Mouse (Mus musculus) olfactory bulb, adult 2 months (tissue): ENCODE data around the gene Cyb5rl.

Experiments
- CTCF ChIP-seq: fragments of 200-500 bp; IDR thresholded peaks from 2 replicates; pipeline ENCODE4 v1.5.1; 2012; ENCODE audit warnings: low read depth, mild to moderate bottlenecking, low read length, moderate library complexity; ENCODE audit not compliant: insufficient read depth
- POLR2A ChIP-seq: fragments of 200-500 bp; IDR thresholded peaks from 2 replicates; pipeline ENCODE4 v1.6.1; 2012; ENCODE audit warnings: mild to moderate bottlenecking, low read depth, low read length, moderate library complexity; ENCODE audit not compliant: insufficient read depth

DNA sequence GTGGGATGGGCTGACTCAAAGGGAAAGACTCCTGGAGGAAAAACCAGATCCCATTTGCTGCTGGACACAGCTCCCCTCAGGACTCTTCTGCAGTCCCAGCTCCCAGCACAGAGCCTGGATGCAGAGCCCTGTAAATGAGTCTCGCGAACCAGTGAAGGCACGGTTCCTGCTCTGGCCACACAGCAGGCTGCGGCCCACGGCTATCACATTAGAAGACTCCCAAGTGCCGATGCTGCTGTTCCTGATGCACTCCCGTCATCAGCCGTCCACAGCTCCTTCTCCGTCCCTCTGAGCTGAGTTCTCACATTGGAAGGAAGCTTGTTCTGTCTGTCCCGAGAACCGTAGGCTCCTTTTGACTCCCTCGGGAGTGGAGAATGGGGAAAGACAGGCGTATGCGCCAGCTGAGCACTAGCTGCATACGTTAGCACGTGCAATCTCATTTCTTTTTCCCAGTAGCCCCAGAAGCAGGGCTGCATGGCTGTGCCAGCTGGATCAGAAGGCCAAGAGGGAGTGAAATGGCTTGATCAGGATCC lies 30.1 kb downstream of the Cyb5rl start, which contains the start of gene Cdcp2:
- TF ChIP-seq CTCF = no peak
- no peak for TF ChIP-seq POLR2A
